Mouse (Mus musculus) midbrain, embryonic 10.5 days (tissue): ENCODE measurements around the gene Gpr65. TPM values are rescaled to one million over a fixed set of nuclear protein-coding genes. Genes with fewer than 3 reads are reported as not detected.
A peak's percentile ranks its signal among the peaks of the same experiment; 100 is the strongest.

Experiments
- DNase-seq: peaks from one replicate; pipeline ENCODE4 v3.0.0-alpha.2; 2017; ENCODE audit warnings: low spot score
- H3K27ac ChIP-seq: fragments of 300-500 bp; sonication (generic); replicated peaks from 2 replicates; pipeline ENCODE4 v1.5.1; 2016; ENCODE audit warnings: mild to moderate bottlenecking
- H3K27me3 ChIP-seq: fragments of 300-500 bp; sonication (generic); 2 replicates; pipeline ENCODE4 v1.6.1; 2016; ENCODE audit warnings: low read depth, mild to moderate bottlenecking; ENCODE audit not compliant: poor library complexity, severe bottlenecking
- H3K36me3 ChIP-seq: fragments of 300-500 bp; sonication (generic); 2 replicates; pipeline ENCODE4 v1.6.1; 2016; ENCODE audit warnings: mild to moderate bottlenecking, moderate library complexity
- H3K4me1 ChIP-seq: fragments of 300-500 bp; sonication (generic); 2 replicates; pipeline ENCODE4 v1.6.1; 2016
- H3K4me3 ChIP-seq: fragments of 300-500 bp; sonication (generic); 2 replicates; pipeline ENCODE4 v1.5.1; 2016; ENCODE audit warnings: mild to moderate bottlenecking, moderate library complexity
- H3K9me3 ChIP-seq: fragments of 300-500 bp; sonication (generic); replicated peaks from 2 replicates; pipeline ENCODE4 v1.6.1; 2016; ENCODE audit warnings: mild to moderate bottlenecking
- WGBS: fragments of 180-500 bp; shearing (Covaris S2); methylation state at CpG from one replicate; pipeline ENCODE4 v1.1.7; 2016; 5-methylcytosine and 5-hydroxymethylcytosine counted together
- polyA plus RNA-seq: library from polyadenylated mRNA; unstranded; fragments of >200 nt; fragmentation: Nextera tagmentation; extraction: Ambion mirVana; gene quantifications from 2 replicates; pipeline ENCODE4 v1.2.1, GENCODE M21; 2016

Gene Gpr65
- polyA plus RNA-seq, 1 experiment from 2014 or later = 0.39 TPM

GRCm38 (mm10) chr12:98258845-98259517 is 9.5 kb upstream of the Gpr65 start, which contains the start of gene Galc:
Gene Galc, minus strand, starts transcription at chr12:98259459.
- no peaks in the 10 kb centered on the region for H3K36me3 ChIP-seq
- peak within 1 kb of the TSS; percentile 81 for H3K4me3 ChIP-seq
- no peaks in the 10 kb centered on the region for H3K9me3 ChIP-seq
- peak within 1 kb of the TSS; percentile 99 for H3K27ac ChIP-seq
- peak; percentile 90 for DNase-seq
- H3K4me1 ChIP-seq = peaks cover 22% of the 10 kb centered on the region
- under 1% methylated on average over 76 of the region's 76 CpGs for WGBS
- H3K27me3 ChIP-seq = no peaks in the 10 kb centered on the region

GRCm38 (mm10) chr12:98259518-98259852 is 8.9 kb upstream of the Gpr65 start:
- Histone ChIP-seq H3K9me3 (no peaks in the 10 kb centered on the region), H3K27ac (peak overlapping the region; percentile 99), H3K27me3 (no peaks in the 10 kb centered on the region), H3K4me3 (peak overlapping the region; percentile 81), H3K4me1 (peaks cover 22% of the 10 kb centered on the region), H3K36me3 (no peaks in the 10 kb centered on the region)
- 6% methylated on average over 12 of the region's 12 CpGs for WGBS
- no peak for DNase-seq

GRCm38 (mm10) chr12:98265697-98266096 is 2.7 kb upstream of the Gpr65 start:
- no peaks in the 10 kb centered on the region for H3K27me3 ChIP-seq
- 91% methylated on average over 9 of the region's 9 CpGs for WGBS
- H3K9me3 ChIP-seq = no peaks in the 10 kb centered on the region
- H3K27ac ChIP-seq = no peak overlapping the region
- H3K36me3 ChIP-seq = no peaks in the 10 kb centered on the region
- peaks cover under 1% of the 10 kb centered on the region for H3K4me1 ChIP-seq
- no peak for DNase-seq
- no peak overlapping the region for H3K4me3 ChIP-seq

- Histone ChIP-seq H3K4me1 (peaks cover 7% of the 10 kb centered on the region), H3K9me3 (no peaks in the 10 kb centered on the region), H3K4me3 (no peak overlapping the region), H3K27me3 (no peaks in the 10 kb centered on the region), H3K27ac (no peak overlapping the region), H3K36me3 (no peaks in the 10 kb centered on the region)
- DNase-seq = no peak
- 86% methylated on average over 17 of the region's 17 CpGs for WGBS
Measured at GRCm38 (mm10) chr12:98269791-98270745, 1.6 kb downstream of the Gpr65 start.

- H3K9me3 ChIP-seq = no peaks in the 10 kb centered on the region
- H3K4me3 ChIP-seq = no peak overlapping the region
- peaks cover 7% of the 10 kb centered on the region for H3K4me1 ChIP-seq
- 58% methylated on average over 12 of the region's 12 CpGs for WGBS
- no peaks in the 10 kb centered on the region for H3K27me3 ChIP-seq
- H3K27ac ChIP-seq = no peak overlapping the region
- DNase-seq = no peak
- H3K36me3 ChIP-seq = no peaks in the 10 kb centered on the region
Measured at GRCm38 (mm10) chr12:98270810-98271566, 2.6 kb downstream of the Gpr65 start.

GRCm38 (mm10) chr12:98272433-98272832 is 4.0 kb downstream of the Gpr65 start:
- 70% methylated on average over 7 of the region's 7 CpGs for WGBS
- H3K27me3 ChIP-seq = no peaks in the 10 kb centered on the region
- no peaks in the 10 kb centered on the region for H3K36me3 ChIP-seq
- H3K4me3 ChIP-seq = no peak overlapping the region
- H3K4me1 ChIP-seq = peaks cover 7% of the 10 kb centered on the region
- H3K27ac ChIP-seq = no peak overlapping the region
- H3K9me3 ChIP-seq = no peaks in the 10 kb centered on the region
- no peak for DNase-seq

GRCm38 (mm10) chr12:98280530-98280929 is 12.1 kb downstream of the Gpr65 start:
- Histone ChIP-seq H3K9me3 (no peaks in the 10 kb centered on the region), H3K27me3 (no peaks in the 10 kb centered on the region), H3K4me3 (no peak overlapping the region), H3K36me3 (no peaks in the 10 kb centered on the region), H3K27ac (no peak overlapping the region), H3K4me1 (no peaks in the 10 kb centered on the region)
- 34% methylated on average over 5 of the region's 5 CpGs for WGBS
- peak; percentile 57 for DNase-seq

- Histone ChIP-seq H3K9me3 (no peaks in the 10 kb centered on the region), H3K27ac (no peak overlapping the region), H3K36me3 (no peaks in the 10 kb centered on the region), H3K27me3 (no peaks in the 10 kb centered on the region), H3K4me3 (no peak overlapping the region), H3K4me1 (no peaks in the 10 kb centered on the region)
- 79% methylated on average over 8 of the region's 8 CpGs for WGBS
- no peak for DNase-seq
Measured at GRCm38 (mm10) chr12:98280996-98281395, 12.6 kb downstream of the Gpr65 start.

GRCm38 (mm10) chr12:98282776-98283486 is 14.5 kb downstream of the Gpr65 start:
- Histone ChIP-seq H3K36me3 (no peaks in the 10 kb centered on the region), H3K27ac (no peak overlapping the region), H3K4me1 (no peaks in the 10 kb centered on the region), H3K27me3 (no peaks in the 10 kb centered on the region), H3K9me3 (no peaks in the 10 kb centered on the region), H3K4me3 (no peak overlapping the region)
- 85% methylated on average over 14 of the region's 14 CpGs for WGBS
- no peak for DNase-seq

- H3K9me3 ChIP-seq = no peaks in the 10 kb centered on the region
- WGBS = 86% methylated on average over 3 of the region's 3 CpGs
- no peaks in the 10 kb centered on the region for H3K36me3 ChIP-seq
- H3K4me3 ChIP-seq = no peak overlapping the region
- H3K4me1 ChIP-seq = no peaks in the 10 kb centered on the region
- no peak overlapping the region for H3K27ac ChIP-seq
- DNase-seq = no peak
- H3K27me3 ChIP-seq = no peaks in the 10 kb centered on the region
Measured at GRCm38 (mm10) chr12:98283487-98283860, 15.0 kb downstream of the Gpr65 start.

GRCm38 (mm10) chr12:98284477-98284876 is 16.0 kb downstream of the Gpr65 start:
- Histone ChIP-seq H3K4me3 (no peak overlapping the region), H3K27me3 (no peaks in the 10 kb centered on the region), H3K36me3 (no peaks in the 10 kb centered on the region), H3K9me3 (no peaks in the 10 kb centered on the region), H3K4me1 (no peaks in the 10 kb centered on the region), H3K27ac (no peak overlapping the region)
- 83% methylated on average over 3 of the region's 3 CpGs for WGBS
- DNase-seq = no peak

GRCm38 (mm10) chr12:98290475-98290874 is 22.0 kb downstream of the Gpr65 start:
- Histone ChIP-seq H3K27ac (no peak overlapping the region), H3K4me1 (no peaks in the 10 kb centered on the region), H3K27me3 (no peaks in the 10 kb centered on the region), H3K4me3 (no peak overlapping the region), H3K9me3 (no peaks in the 10 kb centered on the region), H3K36me3 (no peaks in the 10 kb centered on the region)
- DNase-seq = no peak
- WGBS = 89% methylated on average over 3 of the region's 3 CpGs
